Mouse (Mus musculus) ES-Bruce4 (cell line): ENCODE data around the gene Samd5.

Experiments used
- CTCF ChIP-seq: IDR thresholded peaks from one replicate; pipeline ENCODE4 v1.8.1; 2011; ENCODE audit warnings: low read depth, low read length
- POLR2A ChIP-seq: IDR thresholded peaks from one replicate; pipeline ENCODE4 v1.8.1; 2011; ENCODE audit warnings: low read length; ENCODE audit not compliant: insufficient read depth

DNA sequence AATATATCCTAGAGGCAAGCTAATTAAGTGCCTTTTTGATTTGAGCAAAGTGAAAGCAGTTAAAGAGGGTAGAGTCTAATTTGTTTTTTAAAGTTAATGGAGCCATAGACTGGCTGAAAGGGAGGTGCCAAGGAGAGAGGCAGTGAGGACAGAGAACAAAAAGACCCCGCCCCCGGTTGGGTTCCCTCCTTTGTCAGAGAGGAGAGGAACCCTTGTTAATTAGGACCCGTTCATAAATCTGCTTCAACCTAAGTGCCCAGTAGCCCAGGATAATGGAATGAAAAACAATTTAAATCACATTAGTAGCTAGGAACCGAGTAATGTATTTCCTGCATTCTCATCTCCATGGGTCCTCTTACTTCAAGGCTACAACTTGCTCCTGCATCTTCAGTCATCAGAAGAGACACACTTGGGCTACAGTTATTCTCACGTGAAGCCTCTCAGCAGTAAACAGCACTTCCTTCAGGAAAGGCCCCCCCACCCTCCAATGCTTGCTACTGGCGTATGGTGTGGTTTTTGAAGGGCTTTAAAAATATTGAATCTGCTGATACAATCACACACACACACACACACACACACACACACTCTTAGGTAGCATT, 21.6 kb upstream of the Samd5 start:
- TF ChIP-seq POLR2A = no peak
- no peak for TF ChIP-seq CTCF
